Mouse (Mus musculus): ENCODE data around the gene Ptgir.

GRCm38 (mm10) chr7:16924037-16924834 lies 17.9 kb downstream of the Ptgir start, which contains the start of gene Calm3:
- peak; percentile 74 for TF ChIP-seq POLR2A (IDR thresholded peaks at IDR 0.05; ENCODE audit: low read depth, low read length)
- 0 out of 2 replicates have a peak, but pooled peaks have one; percentile 20 for TF ChIP-seq CTCF (IDR thresholded peaks at IDR 0.05; ENCODE audit: extremely low read depth, insufficient read length, insufficient replicate concordance, low read depth, low read length)
